Mouse (Mus musculus) C2C12 (cell line): Measurements from ENCODE around the gene Rundc3b. TPM values are rescaled to one million over a fixed set of nuclear protein-coding genes. Genes with fewer than 3 reads are reported as not detected.

Experiments used
- H3K27me3 ChIP-seq: one replicate; pipeline ENCODE4 v1.6.1; 2011; ENCODE audit not compliant: control insufficient read depth, insufficient read depth, insufficient read length
- H3K36me3 ChIP-seq: one replicate; pipeline ENCODE4 v1.6.1; 2011; ENCODE audit not compliant: control insufficient read depth, insufficient read depth
- H3K4me3 ChIP-seq: one replicate; pipeline ENCODE4 v1.5.1; 2011; ENCODE audit warnings: mild to moderate bottlenecking, control low read depth; ENCODE audit not compliant: poor library complexity, insufficient read depth, severe bottlenecking
- H3K79me2 ChIP-seq: one replicate; pipeline ENCODE4 v1.6.1; 2011; ENCODE audit not compliant: control insufficient read depth, insufficient read depth
- H3K79me3 ChIP-seq: one replicate; pipeline ENCODE4 v1.6.1; 2011; ENCODE audit warnings: low read depth, control low read depth
- H3ac ChIP-seq: one replicate; pipeline ENCODE3; 2011; ENCODE audit warnings: low read depth; ENCODE audit not compliant: control insufficient read depth, insufficient read length
- CEBPB ChIP-seq: IDR thresholded peaks from one replicate; pipeline ENCODE4 v1.6.1; 2011; ENCODE audit warnings: low read depth, mild to moderate bottlenecking, control low read depth, moderate library complexity
- CTCF ChIP-seq: IDR thresholded peaks from one replicate; pipeline ENCODE4 v1.5.1; 2011; ENCODE audit not compliant: control insufficient read depth, insufficient read depth, insufficient read length
- FOSL1 ChIP-seq: IDR thresholded peaks from one replicate; pipeline ENCODE4 v1.8.0; 2011; ENCODE audit warnings: mild to moderate bottlenecking, low read length; ENCODE audit not compliant: poor library complexity, insufficient read depth, severe bottlenecking
- MAX ChIP-seq: IDR thresholded peaks from one replicate; pipeline ENCODE4 v1.6.1; 2011; ENCODE audit warnings: mild to moderate bottlenecking, control low read depth
- MYOD1 ChIP-seq: IDR thresholded peaks from one replicate; pipeline ENCODE4 v1.6.1; 2011; ENCODE audit warnings: low read depth; ENCODE audit not compliant: control insufficient read depth, insufficient read length
- MYOG ChIP-seq: IDR thresholded peaks from one replicate; pipeline ENCODE4 v1.6.1; 2011; ENCODE audit not compliant: control insufficient read depth, insufficient read length; ENCODE audit errors: extremely low read depth
- USF1 ChIP-seq: IDR thresholded peaks from one replicate; pipeline ENCODE4 v1.6.1; 2011; ENCODE audit warnings: low read depth, mild to moderate bottlenecking, control low read depth, moderate library complexity
- polyA plus RNA-seq: library from polyadenylated mRNA; unstranded; fragments of >200 nt; fragmentation: generic; extraction: Trizol; gene quantifications from one replicate; pipeline ENCODE4 v1.2.1, GENCODE M21; 2012; ENCODE audit warnings: missing spikeins

Rundc3b gene
- polyA plus RNA-seq, 1 experiment, result 0.02 TPM

- H3K79me2 ChIP-seq, result no peaks in the 10 kb centered on the region
- H3ac ChIP-seq, result no peak overlapping the region
- TF ChIP-seq CTCF, result no peak
- no peak for TF ChIP-seq USF1
- TF ChIP-seq MYOG, result no peak
- TF ChIP-seq MYOD1, result no peak
- TF ChIP-seq CEBPB, result no peak
- H3K27me3 ChIP-seq, result peaks cover 9% of the 10 kb centered on the region
- no peaks in the 10 kb centered on the region for H3K36me3 ChIP-seq
- no peak overlapping the region for H3K4me3 ChIP-seq
- H3K79me3 ChIP-seq, result no peaks in the 10 kb centered on the region
Measured at GRCm38 (mm10) chr5:8622071-8622595, 619 bp downstream of the Rundc3b start.

GRCm38 (mm10) chr5:8571118-8571517 lies 51.6 kb downstream of the Rundc3b start:
- H3K27me3 ChIP-seq, result no peaks in the 10 kb centered on the region
- no peak overlapping the region for H3K4me3 ChIP-seq
- H3ac ChIP-seq, result no peak overlapping the region
- H3K79me2 ChIP-seq, result no peaks in the 10 kb centered on the region
- no peaks in the 10 kb centered on the region for H3K79me3 ChIP-seq
- TF ChIP-seq CTCF (no peak), FOSL1 (no peak), MYOD1 (no peak), MYOG (no peak), MAX (no peak), USF1 (no peak), CEBPB (no peak)
- no peaks in the 10 kb centered on the region for H3K36me3 ChIP-seq

- no peaks in the 10 kb centered on the region for H3K79me2 ChIP-seq
- TF ChIP-seq CTCF (no peak), USF1 (no peak), MAX (no peak), CEBPB (no peak), MYOD1 (no peak), MYOG (no peak), FOSL1 (no peak)
Measured at GRCm38 (mm10) chr5:8566867-8567266, 55.9 kb downstream of the Rundc3b start.

GRCm38 (mm10) chr5:8544512-8544911 lies 78.2 kb downstream of the Rundc3b start:
- TF ChIP-seq MYOG, result no peak
- TF ChIP-seq CTCF, result no peak
- TF ChIP-seq USF1, result no peak
- Histone ChIP-seq H3K79me3 (no peaks in the 10 kb centered on the region), H3K79me2 (no peaks in the 10 kb centered on the region), H3K36me3 (no peaks in the 10 kb centered on the region), H3K27me3 (no peaks in the 10 kb centered on the region), H3K4me3 (no peak overlapping the region), H3ac (no peak overlapping the region)

More at GRCm38 (mm10) chr5:8566867-8567266, 55.9 kb downstream of the Rundc3b start:
- no peaks in the 10 kb centered on the region for H3K36me3 ChIP-seq
- no peak overlapping the region for H3ac ChIP-seq
- no peaks in the 10 kb centered on the region for H3K79me3 ChIP-seq
- H3K4me3 ChIP-seq, result no peak overlapping the region
- H3K27me3 ChIP-seq, result no peaks in the 10 kb centered on the region

GRCm38 (mm10) chr5:8542631-8543207 lies 80.0 kb downstream of the Rundc3b start:
- TF ChIP-seq MYOD1 (no peak), MYOG (no peak)
- Histone ChIP-seq H3K36me3 (no peaks in the 10 kb centered on the region), H3K79me3 (no peaks in the 10 kb centered on the region), H3K27me3 (no peaks in the 10 kb centered on the region), H3K4me3 (no peak overlapping the region), H3ac (no peak overlapping the region), H3K79me2 (no peaks in the 10 kb centered on the region)
